Mouse (Mus musculus) heart, embryonic 14.5 days (tissue): ENCODE measurements around the gene Prg4. TPM values are rescaled to one million over a fixed set of nuclear protein-coding genes. Genes with fewer than 3 reads are reported as not detected.

ENCODE experiments used
- ATAC-seq: fragments of 200-750 bp; cut with Nextera tagmentation; 2 replicates; pipeline ENCODE4 v1.8.0; 2017; ENCODE audit warnings: low read depth, moderate TSS enrichment; ENCODE audit not compliant: insufficient number of reproducible peaks, insufficient read depth, low FRiP score
- H3K27ac ChIP-seq, 2 experiments: fragments of 200-500 bp in 1 of 2; fragments of 300-500 bp in 1 of 2; sonication (generic) in 1 of 2; replicated peaks in 1 of 2; 2 replicates each; pipeline ENCODE4 v1.5.1; 2012 to 2014; ENCODE audit warnings: low read depth in 2 of 2, low read length in 2 of 2, control low read depth in 1 of 2, mild to moderate bottlenecking in 1 of 2, mixed read lengths in 1 of 2; ENCODE audit not compliant: control insufficient read depth in 1 of 2, insufficient read depth in 1 of 2
- H3K27me3 ChIP-seq: fragments of 300-500 bp; sonication (generic); 2 replicates; pipeline ENCODE4 v1.6.1; 2014; ENCODE audit warnings: mild to moderate bottlenecking, low read length, control low read depth; ENCODE audit not compliant: control insufficient read depth, insufficient read depth
- H3K36me3 ChIP-seq: fragments of 300-500 bp; sonication (generic); 2 replicates; pipeline ENCODE4 v1.6.1; 2014; ENCODE audit warnings: mild to moderate bottlenecking, control low read depth, low read length, mixed read lengths; ENCODE audit not compliant: control insufficient read depth, insufficient read depth
- H3K4me1 ChIP-seq, 2 experiments: fragments of 200-500 bp in 1 of 2; fragments of 300-500 bp in 1 of 2; sonication (generic) in 1 of 2; 2 replicates each; pipeline ENCODE4 v1.6.1; 2012 to 2014; ENCODE audit warnings: low read length in 2 of 2, control low read depth in 1 of 2, mixed read lengths in 1 of 2; ENCODE audit not compliant: control insufficient read depth in 2 of 2, insufficient read depth in 2 of 2
- H3K4me2 ChIP-seq: fragments of 300-500 bp; sonication (generic); 2 replicates; pipeline ENCODE4 v1.6.1; 2014; ENCODE audit warnings: mild to moderate bottlenecking, low read length
- H3K4me3 ChIP-seq, 2 experiments: fragments of 200-500 bp in 1 of 2; fragments of 300-500 bp in 1 of 2; sonication (generic) in 1 of 2; 2 replicates each; pipeline ENCODE4 v1.5.1; 2012 to 2014; ENCODE audit warnings: low read length in 2 of 2, mild to moderate bottlenecking in 2 of 2, control low read depth in 1 of 2, low read depth in 1 of 2, moderate library complexity in 1 of 2; ENCODE audit not compliant: control insufficient read depth in 1 of 2, insufficient read depth in 1 of 2
- H3K9ac ChIP-seq: fragments of 300-500 bp; sonication (generic); 2 replicates; pipeline ENCODE4 v1.6.1; 2014; ENCODE audit warnings: mild to moderate bottlenecking, low read length
- H3K9me3 ChIP-seq: fragments of 300-500 bp; sonication (generic); 2 replicates; pipeline ENCODE4 v1.6.1; 2016; ENCODE audit warnings: low read length, control low read depth; ENCODE audit not compliant: control insufficient read depth
- WGBS: fragments of 180-500 bp; shearing (Covaris S2); extraction: QIAGEN DNeasy Blood & Tissue Kit; methylation state at CpG from one replicate; pipeline ENCODE4 v1.1.7; 2014; 5-methylcytosine and 5-hydroxymethylcytosine counted together
- polyA plus RNA-seq: library from polyadenylated mRNA; unstranded; fragments of >200 nt; fragmentation: Nextera tagmentation; extraction: Ambion mirVana; gene quantifications from 2 replicates; pipeline ENCODE4 v1.2.1, GENCODE M21; 2014

Gene Prg4
- polyA plus RNA-seq: 0.34 and 0.47 TPM in 2 replicates

DNA sequence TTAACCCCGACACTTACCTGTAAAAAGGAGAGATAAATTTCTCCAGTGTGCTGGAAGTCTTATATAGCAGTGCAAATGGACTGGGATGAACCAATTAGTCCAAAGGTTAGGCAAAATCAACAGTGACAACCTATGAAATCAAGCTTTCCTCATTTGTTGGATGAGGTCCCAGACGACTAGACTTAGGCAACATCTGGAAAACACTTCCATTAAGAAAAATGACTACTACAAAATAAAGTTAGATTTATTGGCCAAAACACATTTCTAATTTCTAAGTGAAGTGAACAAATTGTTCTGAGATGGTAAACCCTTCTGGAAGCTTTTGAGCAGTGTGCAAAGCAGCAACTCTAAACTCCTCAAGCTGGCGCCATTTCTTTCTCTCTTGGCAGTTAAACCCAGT, at the start of gene Prg4:
TSS of gene Prg4 (minus strand) at position 34 of the 400 bp plus-strand sequence.
- Histone ChIP-seq H3K9me3 (no peaks in the 10 kb centered on the region), H3K4me3 (no peak within 1 kb of the TSS), H3K4me2 (no peak within 1 kb of the TSS), H3K36me3 (no peaks in the 10 kb centered on the region), H3K27me3 (no peaks in the 10 kb centered on the region), H3K9ac (no peak within 1 kb of the TSS), H3K4me1 (no peaks in the 10 kb centered on the region; a peak in 2 of 4 replicates), H3K27ac (no peak within 1 kb of the TSS)
- 88% methylated on average over 3 of the region's 3 CpGs for WGBS
- ATAC-seq: no peak

GRCm38 (mm10) chr1:150513041-150513440, 47.1 kb upstream of the Prg4 start:
- Histone ChIP-seq H3K36me3 (no peaks in the 10 kb centered on the region), H3K4me1 (no peaks in the 10 kb centered on the region; a peak in 1 of 4 replicates), H3K9ac (no peak overlapping the region), H3K9me3 (no peaks in the 10 kb centered on the region), H3K27me3 (no peaks in the 10 kb centered on the region), H3K4me2 (no peak overlapping the region), H3K27ac (no peak overlapping the region), H3K4me3 (no peak overlapping the region)
- ATAC-seq: no peak
- WGBS: 88% methylated on average over 2 of the region's 2 CpGs

GRCm38 (mm10) chr1:150505794-150506193, 39.8 kb upstream of the Prg4 start:
- ATAC-seq: no peak
- no peaks in the 10 kb centered on the region for H3K4me1 ChIP-seq
- H3K4me2 ChIP-seq: no peak overlapping the region
- no peak overlapping the region for H3K27ac ChIP-seq
- H3K9me3 ChIP-seq: no peaks in the 10 kb centered on the region
- no peaks in the 10 kb centered on the region for H3K36me3 ChIP-seq
- H3K9ac ChIP-seq: no peak overlapping the region
- H3K4me3 ChIP-seq: no peak overlapping the region
- WGBS: 54% methylated on average over 2 of the region's 2 CpGs
- H3K27me3 ChIP-seq: no peaks in the 10 kb centered on the region

DNA sequence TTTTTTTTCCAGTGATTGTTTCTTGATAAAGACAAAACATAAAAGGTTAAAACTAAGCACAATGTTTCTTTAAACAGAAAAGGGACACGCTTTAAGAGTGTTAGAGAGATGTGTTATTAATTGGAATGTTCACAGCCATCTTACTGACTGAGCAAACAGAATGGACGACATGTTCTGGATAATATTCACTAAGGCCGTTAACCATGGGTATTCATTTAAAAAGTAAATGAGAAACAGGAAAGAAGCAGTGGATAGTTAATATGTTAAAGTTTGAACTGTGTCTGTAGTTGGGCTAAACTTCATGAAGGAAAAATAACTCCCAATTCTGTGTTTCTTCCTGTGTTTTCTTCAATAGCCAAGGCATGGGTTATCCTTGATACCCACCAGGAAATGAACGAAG, 37.4 kb upstream of the Prg4 start:
- ATAC-seq: no peak
- no peak overlapping the region for H3K4me3 ChIP-seq
- no peak overlapping the region for H3K27ac ChIP-seq
- H3K27me3 ChIP-seq: no peaks in the 10 kb centered on the region
- H3K4me1 ChIP-seq: no peaks in the 10 kb centered on the region
- no peaks in the 10 kb centered on the region for H3K36me3 ChIP-seq
- 82% methylated on average over 4 of the region's 4 CpGs for WGBS
- H3K9me3 ChIP-seq: peaks cover 4% of the 10 kb centered on the region
- H3K4me2 ChIP-seq: no peak overlapping the region
- no peak overlapping the region for H3K9ac ChIP-seq

- Histone ChIP-seq H3K27ac (no peak overlapping the region), H3K4me2 (no peak overlapping the region), H3K27me3 (no peaks in the 10 kb centered on the region), H3K4me1 (no peaks in the 10 kb centered on the region), H3K9ac (no peak overlapping the region), H3K4me3 (no peak overlapping the region), H3K9me3 (peaks cover 7% of the 10 kb centered on the region), H3K36me3 (no peaks in the 10 kb centered on the region)
- ATAC-seq: no peak
- WGBS: 76% methylated on average over 2 of the region's 2 CpGs
Observed at GRCm38 (mm10) chr1:150498177-150498576, 32.2 kb upstream of the Prg4 start.

DNA sequence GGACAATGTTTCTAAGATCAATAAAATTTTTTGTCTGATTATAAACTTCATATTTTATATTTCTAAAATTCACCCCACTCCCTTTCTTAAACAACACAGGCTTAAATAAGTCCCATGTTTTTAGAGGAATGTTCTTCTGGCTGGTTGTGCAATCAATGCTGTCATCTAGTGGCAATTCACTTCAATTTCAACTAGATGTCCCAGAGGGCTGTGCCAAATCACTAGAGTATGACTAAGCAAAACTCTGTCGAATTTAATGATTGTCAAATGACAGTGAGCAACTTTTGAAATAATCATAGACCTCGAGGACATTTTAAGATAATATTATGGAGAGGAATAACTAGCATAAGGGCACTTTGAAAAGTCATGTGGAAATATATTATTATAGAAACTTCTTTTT, 31.7 kb upstream of the Prg4 start:
- H3K4me3 ChIP-seq: no peak overlapping the region
- H3K9ac ChIP-seq: no peak overlapping the region
- no peak overlapping the region for H3K4me2 ChIP-seq
- H3K27ac ChIP-seq: no peak overlapping the region
- 50% methylated on average over 2 of the region's 2 CpGs for whole genome bisulfite sequencing
- ATAC-seq: no peak
- H3K36me3 ChIP-seq: no peaks in the 10 kb centered on the region
- H3K27me3 ChIP-seq: no peaks in the 10 kb centered on the region
- no peaks in the 10 kb centered on the region for H3K4me1 ChIP-seq
- peaks cover 7% of the 10 kb centered on the region for H3K9me3 ChIP-seq

DNA sequence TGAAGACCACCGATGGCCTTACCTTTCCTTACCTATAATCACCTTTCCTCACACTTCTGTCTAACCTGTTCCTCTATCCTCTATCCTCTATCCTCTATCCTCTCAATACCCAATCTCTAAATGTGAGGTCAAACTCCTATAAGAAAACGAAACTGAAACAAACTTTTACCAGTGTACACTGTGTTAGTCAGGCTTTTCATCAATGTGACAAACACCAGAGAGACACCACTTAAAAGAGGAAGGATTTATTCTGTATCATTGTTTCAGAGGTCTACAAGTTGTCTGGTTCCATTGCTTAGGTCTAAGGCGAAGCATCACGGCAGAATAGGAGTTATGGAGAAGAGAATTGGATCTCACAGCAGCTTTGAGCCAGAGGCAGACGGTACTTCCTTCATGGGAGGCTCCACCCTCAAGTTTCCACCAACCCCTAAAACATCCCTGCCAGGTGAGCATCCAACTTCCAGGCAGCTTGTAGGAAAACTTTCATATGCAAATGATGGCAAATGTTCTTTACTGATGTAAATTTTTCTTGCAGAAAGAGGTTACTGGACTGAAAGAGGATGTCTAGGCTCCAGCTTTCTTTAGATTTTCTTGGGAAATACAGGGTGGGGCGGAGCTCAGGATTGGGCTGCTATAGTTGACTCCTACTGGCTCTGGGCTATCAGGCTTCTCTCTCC, 30.8 kb upstream of the Prg4 start:
- no peak for ATAC-seq
- Histone ChIP-seq H3K9me3 (peaks cover 7% of the 10 kb centered on the region), H3K4me1 (no peaks in the 10 kb centered on the region), H3K4me3 (no peak overlapping the region), H3K9ac (no peak overlapping the region), H3K27ac (no peak overlapping the region), H3K27me3 (no peaks in the 10 kb centered on the region), H3K36me3 (no peaks in the 10 kb centered on the region), H3K4me2 (no peak overlapping the region)
- WGBS: 68% methylated on average over 6 of the region's 6 CpGs

- no peak overlapping the region for H3K4me2 ChIP-seq
- no peak overlapping the region for H3K4me3 ChIP-seq
- H3K27ac ChIP-seq: no peak overlapping the region
- H3K9ac ChIP-seq: no peak overlapping the region
- H3K4me1 ChIP-seq: no peaks in the 10 kb centered on the region
- no peaks in the 10 kb centered on the region for H3K36me3 ChIP-seq
- no peaks in the 10 kb centered on the region for H3K27me3 ChIP-seq
- no peak for ATAC-seq
- 95% methylated on average over 2 of the region's 2 CpGs for WGBS
- no peaks in the 10 kb centered on the region for H3K9me3 ChIP-seq
Observed at GRCm38 (mm10) chr1:150489148-150489547, 23.2 kb upstream of the Prg4 start.
